Mouse (Mus musculus): ENCODE results near the gene Upp2. TPM values are rescaled to one million over a fixed set of nuclear protein-coding genes. Genes with fewer than 3 reads are reported as not detected.
A peak's percentile ranks its signal among the peaks of the same experiment; 100 is the strongest.

Upp2 gene
- total RNA-seq, 2 experiments from 2014 or later, result 2.4 to 2.5 TPM

- DNase-seq, result no peak
- intact Hi-C loops (cut with DNase I), result no loop called here
Measured at GRCm38 (mm10) chr2:58549960-58550359, 17.1 kb upstream of the Upp2 start.

DNA sequence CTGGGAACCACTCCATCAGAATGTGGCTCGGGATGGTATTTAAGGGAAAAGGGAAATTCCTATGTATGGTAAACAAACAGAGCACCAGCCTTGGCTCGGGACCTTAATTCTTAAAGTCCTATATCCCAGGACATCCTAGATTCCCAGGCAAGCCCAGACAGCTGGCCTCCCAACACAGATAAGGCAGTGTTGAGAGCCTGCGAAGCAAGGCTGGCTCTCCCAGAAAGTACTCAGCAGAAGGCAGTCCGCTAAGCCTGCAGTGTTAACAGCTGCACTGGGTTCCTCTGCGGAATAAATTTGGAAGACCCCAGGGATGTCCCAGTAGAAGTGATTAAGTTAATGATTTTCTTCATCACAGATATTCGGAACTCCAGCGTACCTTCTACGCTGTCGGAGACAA is 16.6 kb upstream of the Upp2 start:
- DNase-seq, result no peak
- intact Hi-C loops (cut with DNase I), result no loop called here

GRCm38 (mm10) chr2:58551866-58552265 is 15.2 kb upstream of the Upp2 start:
- no peak for DNase-seq
- intact Hi-C loops (cut with DNase I), result no loop called here

GRCm38 (mm10) chr2:58552296-58552695 is 14.8 kb upstream of the Upp2 start:
- intact Hi-C loops (cut with DNase I), result no loop called here

DNA sequence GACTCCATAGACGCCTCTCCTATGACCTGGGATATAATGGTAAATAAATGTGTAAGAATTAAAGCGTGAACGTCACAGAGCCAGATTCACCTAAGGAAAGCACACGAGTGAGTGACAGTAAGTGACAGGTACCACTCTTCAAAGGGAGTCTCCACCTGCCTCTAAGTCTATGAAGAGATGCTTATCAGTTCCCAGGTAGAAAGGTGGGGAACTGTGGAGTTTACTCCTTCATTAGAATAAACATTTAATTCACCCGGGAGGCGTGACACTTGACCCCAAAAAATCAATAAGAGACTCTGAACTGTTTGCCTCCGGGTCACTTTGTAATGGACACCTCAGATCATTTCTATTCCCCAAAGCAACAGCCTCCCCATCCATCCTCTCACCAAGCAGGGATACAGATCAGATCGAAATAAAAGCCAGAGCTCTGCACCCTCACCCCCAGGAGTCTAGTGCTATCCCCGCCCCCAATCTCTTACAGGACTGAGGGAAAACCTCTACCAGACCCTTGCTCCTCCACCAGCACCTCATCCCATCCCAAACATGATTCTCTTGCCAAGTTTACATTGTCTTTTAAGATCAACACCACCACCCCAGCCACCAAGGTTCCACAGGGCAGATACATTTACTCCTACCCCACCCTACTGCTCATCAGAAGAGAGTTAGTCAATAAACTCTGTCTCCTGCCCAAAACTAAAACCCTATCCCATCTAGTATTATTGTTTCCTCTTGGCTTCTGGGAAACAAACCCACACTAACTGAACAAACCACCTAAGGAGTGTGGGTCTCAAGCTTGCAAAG is 9.9 kb upstream of the Upp2 start:
- no peak for DNase-seq
- intact Hi-C loops (cut with DNase I), result no loop called here

More at GRCm38 (mm10) chr2:58552296-58552695, 14.8 kb upstream of the Upp2 start:
- DNase-seq, result no peak

- intact Hi-C loops (cut with DNase I), result no loop called here
- no peak for DNase-seq
Measured at GRCm38 (mm10) chr2:58562137-58562536, 5.0 kb upstream of the Upp2 start.

DNA sequence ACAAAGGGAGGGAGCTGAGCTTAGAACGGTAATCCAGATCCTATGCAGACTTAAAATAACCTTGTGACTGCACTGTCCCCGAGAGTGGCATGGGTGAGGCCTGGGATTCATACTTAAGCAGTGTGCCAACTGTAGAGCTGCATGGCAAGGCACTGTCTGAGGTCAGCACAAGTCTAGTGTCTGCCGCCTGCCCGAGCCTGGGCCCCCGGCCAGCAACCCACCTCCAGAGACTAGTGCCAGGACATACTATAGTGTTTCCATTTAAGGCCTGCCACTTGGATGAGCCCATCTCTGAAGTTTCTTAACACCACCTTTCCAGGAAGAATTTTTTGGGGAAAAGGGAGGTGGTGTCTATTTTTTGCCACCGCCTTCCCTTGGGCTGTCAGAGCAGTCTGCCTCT is 1.8 kb upstream of the Upp2 start:
- intact Hi-C loops (cut with DNase I), result loop anchor here (5.0 kb wide), 2 partner anchors 38 to 102 kb away; no protein-coding TSS in a partner anchor

GRCm38 (mm10) chr2:58566049-58566409 is 1.1 kb upstream of the Upp2 start:
- no peak for DNase-seq
- intact Hi-C loops (cut with DNase I), result loop anchor here (2.0 to 5.0 kb wide), 3 partner anchors 39 to 101 kb away; no protein-coding TSS in a partner anchor

More for the DNA sequence above, 1.8 kb upstream of the Upp2 start:
- DNase-seq, result peak in 1 of 2 experiments; percentile 30

GRCm38 (mm10) chr2:58566410-58567065 is 560 bp upstream of the Upp2 start:
- intact Hi-C loops (cut with DNase I), result loop anchor here (2.0 to 5.0 kb wide), 3 partner anchors 39 to 101 kb away; no protein-coding TSS in a partner anchor
- peak; percentile 64 to 66 for DNase-seq

DNA sequence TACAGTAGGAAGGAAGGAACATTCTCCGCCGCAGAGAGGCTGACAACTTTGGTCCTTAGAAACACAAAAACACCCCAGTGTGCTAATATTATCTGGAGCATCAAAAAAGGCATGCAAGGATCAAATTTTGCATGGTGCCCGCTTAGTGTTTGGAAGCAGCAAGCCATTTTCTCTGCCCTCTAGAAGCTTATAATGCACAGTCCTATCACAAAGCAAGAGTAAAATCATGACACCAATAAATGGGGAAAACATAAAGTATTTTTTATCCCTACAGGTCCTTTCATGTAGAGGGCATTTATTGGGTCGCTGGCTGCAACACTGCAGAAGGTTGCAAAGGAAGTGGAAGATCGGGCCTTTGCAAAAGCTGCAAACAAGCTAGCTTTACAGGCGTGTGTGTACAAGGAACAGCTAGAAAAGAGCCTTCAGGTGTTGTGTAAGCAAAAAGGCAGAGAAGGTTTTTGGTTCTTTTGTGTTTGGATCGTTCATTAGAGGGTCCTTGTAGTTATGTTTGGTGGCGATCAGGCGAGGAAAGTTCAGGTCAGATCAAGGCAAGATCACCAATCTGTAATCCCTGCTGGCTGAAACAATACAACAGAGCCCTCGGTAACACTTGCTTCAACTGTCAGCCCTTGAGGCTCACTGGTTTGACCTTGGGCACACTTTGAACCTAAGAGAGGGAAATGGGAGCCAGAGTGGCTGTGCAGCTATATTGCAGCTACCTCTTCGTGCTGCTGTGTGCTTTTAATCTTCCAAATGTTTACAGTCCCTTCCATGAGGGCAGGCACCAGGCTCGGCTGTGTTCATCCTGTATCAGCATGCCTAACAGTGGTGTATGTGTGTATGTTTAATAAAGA is 995 bp downstream of the Upp2 start:
- intact Hi-C loops (cut with DNase I), result loop anchor here (2.0 to 5.0 kb wide), 3 partner anchors 41 to 99 kb away; no protein-coding TSS in a partner anchor
- no peak for DNase-seq

DNA sequence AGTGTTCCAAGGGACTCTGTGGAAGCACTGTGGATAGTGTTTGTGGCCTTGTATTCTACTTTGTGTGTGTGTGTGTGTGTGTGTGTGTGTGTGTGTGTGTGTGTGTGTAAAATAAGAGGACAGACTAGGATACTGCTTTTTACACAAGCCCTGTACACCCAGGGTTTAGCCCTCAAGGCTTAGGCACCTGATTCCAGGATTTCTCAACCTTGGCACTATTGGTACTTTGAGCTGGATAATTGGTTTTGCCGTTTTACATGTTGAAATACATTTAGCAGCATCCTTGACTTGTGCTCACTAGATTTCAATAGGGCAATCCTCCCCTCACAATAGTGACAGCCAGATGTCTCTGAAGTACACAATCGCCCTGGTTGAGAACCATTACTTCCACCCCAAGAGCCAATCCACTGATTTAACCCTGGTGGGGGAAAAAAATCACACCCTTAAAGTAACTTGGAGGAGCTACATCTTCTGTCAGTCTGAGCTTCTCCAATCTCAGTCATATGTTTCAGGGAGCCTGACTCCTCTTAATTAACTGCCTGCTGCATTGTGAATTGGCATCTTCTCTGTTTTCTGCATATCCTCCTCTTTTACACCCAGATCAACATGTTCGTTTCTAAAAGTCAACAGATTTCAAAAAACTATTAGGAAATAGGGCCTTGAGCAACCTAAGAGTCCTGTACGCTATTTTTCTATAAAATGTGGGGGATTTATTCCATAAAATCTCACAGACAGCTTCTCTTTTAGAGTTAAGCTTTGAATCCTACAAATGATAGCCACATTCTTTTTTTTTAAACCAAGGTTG is 1.9 kb downstream of the Upp2 start:
- no peak for DNase-seq
- intact Hi-C loops (cut with DNase I), result loop anchor here (5.0 kb wide), 2 partner anchors 42 to 98 kb away; no protein-coding TSS in a partner anchor

DNA sequence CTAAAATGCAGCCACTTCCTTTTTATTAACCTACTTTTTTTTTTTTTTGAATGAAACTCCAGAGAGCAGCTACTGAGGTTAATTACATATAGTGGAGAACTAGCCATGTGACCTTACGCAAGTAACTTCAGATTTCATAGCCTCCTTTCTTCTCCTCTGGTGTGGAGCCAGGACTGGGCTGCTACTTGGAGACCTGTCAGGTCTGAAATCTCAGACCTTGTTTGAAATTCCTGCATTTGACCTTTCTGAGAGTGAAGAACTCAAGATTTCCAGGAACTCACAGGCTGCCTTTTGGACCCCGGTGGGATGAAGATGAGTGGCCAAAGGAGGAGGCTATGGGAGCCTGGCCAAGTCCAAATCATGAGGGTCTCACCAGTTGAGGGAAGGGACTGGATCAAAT is 7.1 kb downstream of the Upp2 start:
- intact Hi-C loops (cut with DNase I), result no loop called here
- no peak for DNase-seq

GRCm38 (mm10) chr2:58586311-58586710 is 19.2 kb downstream of the Upp2 start:
- no peak for DNase-seq
- intact Hi-C loops (cut with DNase I), result no loop called here

GRCm38 (mm10) chr2:58589637-58590036 is 22.5 kb downstream of the Upp2 start:
- no peak for DNase-seq
- intact Hi-C loops (cut with DNase I), result no loop called here

DNA sequence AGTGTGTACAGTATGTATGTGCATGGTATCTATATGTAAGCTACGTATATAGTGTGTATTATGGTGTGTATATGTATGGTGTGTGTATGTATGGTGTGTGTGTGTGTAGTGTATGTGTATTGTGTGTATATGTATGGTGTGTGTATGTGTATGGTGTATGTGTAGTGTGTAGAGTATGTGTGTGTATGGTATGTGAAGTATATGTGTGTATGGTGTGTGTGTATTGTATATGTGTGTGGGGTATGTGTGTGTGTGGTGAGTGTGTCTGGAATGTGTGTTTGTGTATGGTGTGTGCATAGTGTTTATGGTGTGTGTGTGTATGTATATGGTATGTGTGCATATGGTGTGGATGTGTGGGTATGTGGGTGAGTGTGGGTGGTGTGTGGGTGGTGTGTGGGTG is 23.0 kb downstream of the Upp2 start:
- intact Hi-C loops (cut with DNase I), result no loop called here
- DNase-seq, result no peak

GRCm38 (mm10) chr2:58595350-58595749 is 28.3 kb downstream of the Upp2 start:
- intact Hi-C loops (cut with DNase I), result no loop called here
- DNase-seq, result no peak

- peak; percentile 24 to 47 for DNase-seq
- intact Hi-C loops (cut with DNase I), result no loop called here
Measured at GRCm38 (mm10) chr2:58596774-58597342, 29.8 kb downstream of the Upp2 start.

GRCm38 (mm10) chr2:58597556-58597955 is 30.5 kb downstream of the Upp2 start:
- intact Hi-C loops (cut with DNase I), result no loop called here
- no peak for DNase-seq

DNA sequence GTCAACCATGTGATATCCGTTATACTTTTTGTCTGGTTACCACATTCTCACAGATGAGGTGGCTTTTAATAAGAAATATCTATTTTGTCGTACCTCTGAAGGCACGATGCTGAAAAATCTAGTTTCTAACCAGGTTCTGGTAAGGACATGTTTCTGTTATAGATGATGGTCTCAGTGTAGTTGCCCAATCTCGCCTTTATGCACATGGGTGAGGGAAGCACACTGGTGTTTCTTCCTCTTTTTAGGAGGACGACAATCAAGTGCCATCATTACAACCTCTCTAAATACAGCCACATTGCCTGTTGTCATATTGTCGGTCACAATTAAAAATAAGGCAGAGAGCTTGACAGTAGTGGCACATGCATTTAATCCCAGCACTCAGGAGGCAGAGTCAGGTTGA is 32.5 kb downstream of the Upp2 start:
- DNase-seq, result no peak
- intact Hi-C loops (cut with DNase I), result no loop called here

DNA sequence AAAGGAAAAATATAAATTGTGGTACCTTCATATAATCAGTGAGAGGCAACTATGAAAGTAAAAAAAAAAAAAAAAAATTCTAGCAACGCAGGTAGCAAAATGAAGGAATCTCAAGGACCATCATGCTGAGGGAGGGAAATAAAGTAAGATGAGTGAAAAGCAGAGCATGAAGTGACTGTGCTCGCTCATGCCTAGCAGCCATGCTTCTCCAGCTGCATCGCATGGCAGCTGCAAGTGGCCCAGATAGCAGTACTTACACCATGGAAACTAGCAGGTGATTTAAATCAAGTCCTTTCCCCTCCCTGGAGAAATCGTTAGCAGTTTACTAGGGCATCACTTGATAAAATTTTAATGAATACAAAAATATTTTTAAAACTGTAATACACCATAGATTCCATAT is 34.3 kb downstream of the Upp2 start:
- intact Hi-C loops (cut with DNase I), result no loop called here
- DNase-seq, result no peak
